Mouse (Mus musculus): ENCODE measurements at regions not wholly inside any gene's neighbourhood (a gene's known extent, or its start where the extent isn't known, plus 50 kb on each side); places are given as distances from the start of the nearest gene placed in this dataset.

DNA sequence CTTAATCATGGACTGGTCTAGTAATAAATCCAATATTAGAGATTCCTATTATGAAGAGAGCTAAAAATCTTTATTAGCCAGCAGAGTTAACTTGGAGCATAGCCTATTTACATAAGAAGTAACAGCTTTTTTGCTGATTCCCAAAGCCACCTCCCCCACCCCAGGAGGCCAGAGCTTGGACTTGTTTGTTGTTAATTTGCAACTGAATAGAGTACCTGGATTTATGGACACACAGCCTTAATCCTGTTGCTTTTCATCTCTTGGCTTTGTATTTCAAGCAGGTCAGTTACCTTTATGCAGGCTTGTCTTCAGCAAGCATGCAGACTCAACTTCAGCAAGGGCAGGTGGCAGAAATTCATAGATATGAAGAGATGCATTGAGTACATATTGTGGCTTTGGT lies 2396.5 kb upstream of the Gm12353 start:
- TF ChIP-seq CTCF (IDR thresholded peaks at IDR 0.05; ENCODE audit: borderline replicate concordance, insufficient read depth, low read depth, low read length): no peak
- TF ChIP-seq POLR2A (IDR thresholded peaks at IDR 0.05; ENCODE audit: borderline replicate concordance, insufficient read depth, low read length): no peak
